ENCODE assay signal across 8 mouse cellular contexts in genomic region chr7:39517616-39518177, GRCm38 (mm10). TPM values are rescaled to one million over a fixed set of nuclear protein-coding genes. Genes with fewer than 3 reads are reported as not detected.
A peak's percentile ranks its signal among the peaks of the same experiment; 100 is the strongest.
DNase-seq lines count a peak whose midpoint lies in the region; ATAC-seq and TF ChIP-seq lines count a peak whose summit lies in the region.

Gene Zfp619, plus strand, starts transcription at chr7:39517766.

- no peaks in the 10 kb centered on the region for H3K4me1 ChIP-seq in G1E (ENCODE audit: insufficient read depth, low read depth, low read length)
- H3K4me1 ChIP-seq in forebrain, embryonic 16.5 days (replicated peaks; ENCODE audit: control insufficient read depth, insufficient read depth, low read length) = peaks cover 3% of the 10 kb centered on the region; the same call in 1 of the 2 replicates
- H3K4me1 ChIP-seq in lung, embryonic 14.5 days (ENCODE audit: insufficient read depth) = no peaks in the 10 kb centered on the region
- no peaks in the 10 kb centered on the region for H3K4me1 ChIP-seq in olfactory bulb, adult 2 months (ENCODE audit: control insufficient read depth, insufficient read depth, low read length)
- H3K4me1 ChIP-seq in thymus, adult 2 months (replicated peaks; ENCODE audit: control insufficient read depth, insufficient read depth, low read length) = no peaks in the 10 kb centered on the region; the same call in 1 of the 2 replicates

- no peak for TF ChIP-seq CTCF in G1E (IDR thresholded peaks at IDR 0.05; ENCODE audit: low read depth, low read length)
- TF ChIP-seq CTCF in layer of hippocampus, adult 2 months (conservative IDR thresholded peaks at IDR 0.05) = peak; percentile 86
- TF ChIP-seq CTCF in lung, embryonic 14.5 days (IDR thresholded peaks at IDR 0.05; ENCODE audit: low read depth) = peak; percentile 71
- peak; percentile 96 for TF ChIP-seq CTCF in olfactory bulb, adult 2 months (IDR thresholded peaks at IDR 0.05; ENCODE audit: insufficient read depth, low read depth, low read length)
- TF ChIP-seq CTCF in thymus, adult 2 months (IDR thresholded peaks at IDR 0.05; ENCODE audit: borderline replicate concordance, control insufficient read depth, extremely low read depth, insufficient read depth, low read length, poor library complexity) = peak; percentile 83; the same call in 1 of the 2 replicates

- 0% methylated on average over 42 of the region's 43 CpGs for WGBS in forebrain, embryonic 16.5 days
- WGBS in lung, embryonic 14.5 days = under 1% methylated on average over 43 of the region's 43 CpGs
- under 1% methylated on average over 42 of the region's 43 CpGs for WGBS in olfactory bulb, adult 2 months
- 1% methylated on average over 43 of the region's 43 CpGs for WGBS in thymus, adult 2 months

- DNase-seq in G1E (ENCODE audit: low spot score) = peak; percentile 83
- peak; percentile 93 to 95 for DNase-seq in cerebellum, adult 18-20 months
- peak; percentile 91 to 98 for DNase-seq in heart, postnatal 36 days
- peak; percentile 89 to 94 for DNase-seq in layer of hippocampus, adult 2 months (ENCODE audit: low spot score in 2 of 2)
- peak; percentile 99 for DNase-seq in lung, embryonic 14.5 days
- DNase-seq in thymus, adult 2 months = peak; percentile 90

- peak; percentile 96 for ATAC-seq in G1E (ENCODE audit: extremely low read depth, insufficient number of reproducible peaks, low FRiP score, poor library complexity, severe bottlenecking)
- peak; percentile 98 for ATAC-seq in forebrain, embryonic 16.5 days
- peak; percentile 98 for ATAC-seq in lung, embryonic 14.5 days (ENCODE audit: insufficient read depth)

- peak; percentile 99 for TF ChIP-seq POLR2A in olfactory bulb, adult 2 months (IDR thresholded peaks at IDR 0.05; ENCODE audit: insufficient read depth, low read depth, low read length)
- TF ChIP-seq POLR2A in thymus, adult 2 months (IDR thresholded peaks at IDR 0.05; ENCODE audit: control insufficient read depth, extremely low read depth, insufficient read depth, low read length, poor library complexity) = peak; percentile 70; the same call in 1 of the 2 replicates

- H3K36me3 ChIP-seq in G1E (replicated peaks) = no peaks in the 10 kb centered on the region
- H3K36me3 ChIP-seq in forebrain, embryonic 16.5 days (ENCODE audit: control insufficient read depth, insufficient read depth) = no peaks in the 10 kb centered on the region
- no peaks in the 10 kb centered on the region for H3K36me3 ChIP-seq in lung, embryonic 14.5 days (ENCODE audit: insufficient read depth)
- no peaks in the 10 kb centered on the region for H3K36me3 ChIP-seq in thymus, adult 2 months (ENCODE audit: control insufficient read depth, insufficient read depth, low read length)

- peak within 1 kb of the TSS; percentile 59 for H3K4me2 ChIP-seq in forebrain, embryonic 16.5 days (ENCODE audit: low read length)
- H3K4me2 ChIP-seq in lung, embryonic 14.5 days = peak within 1 kb of the TSS; percentile 61

- no peaks in the 10 kb centered on the region for H3K27me3 ChIP-seq in G1E (ENCODE audit: insufficient read depth, low read length)
- no peaks in the 10 kb centered on the region for H3K27me3 ChIP-seq in forebrain, embryonic 16.5 days (replicated peaks; ENCODE audit: control insufficient read depth, insufficient read depth, low read length)
- H3K27me3 ChIP-seq in lung, embryonic 14.5 days (ENCODE audit: insufficient read depth, low read length) = no peaks in the 10 kb centered on the region
- no peaks in the 10 kb centered on the region for H3K27me3 ChIP-seq in thymus, adult 2 months (ENCODE audit: control insufficient read depth, insufficient read depth, low read length)

- peak within 1 kb of the TSS; percentile 80 for H3K4me3 ChIP-seq in G1E (ENCODE audit: low read depth, low read length)
- peak within 1 kb of the TSS; percentile 76 for H3K4me3 ChIP-seq in forebrain, embryonic 16.5 days (replicated peaks; ENCODE audit: low read length)
- peak within 1 kb of the TSS; percentile 75 for H3K4me3 ChIP-seq in layer of hippocampus, adult 2 months
- peak within 1 kb of the TSS; percentile 57 for H3K4me3 ChIP-seq in lung, embryonic 14.5 days (ENCODE audit: low read depth, low read length)
- H3K4me3 ChIP-seq in olfactory bulb, adult 2 months (ENCODE audit: insufficient read depth, low read depth, low read length) = peak within 1 kb of the TSS; percentile 74
- peak within 1 kb of the TSS; percentile 75 for H3K4me3 ChIP-seq in thymus, adult 2 months (ENCODE audit: control insufficient read depth, insufficient read depth, low read length)

- peak within 1 kb of the TSS; percentile 99 for H3K27ac ChIP-seq in forebrain, embryonic 16.5 days (ENCODE audit: low read length)
- peak within 1 kb of the TSS; percentile 98 for H3K27ac ChIP-seq in layer of hippocampus, adult 2 months
- H3K27ac ChIP-seq in lung, embryonic 14.5 days (ENCODE audit: low read depth) = peak within 1 kb of the TSS; percentile 99
- peak within 1 kb of the TSS; percentile 96 for H3K27ac ChIP-seq in olfactory bulb, adult 2 months (ENCODE audit: insufficient read depth, low read depth, low read length)
- H3K27ac ChIP-seq in thymus, adult 2 months (ENCODE audit: control insufficient read depth, insufficient read depth, low read length) = peak within 1 kb of the TSS; percentile 75

- H3K9me3 ChIP-seq in G1E (replicated peaks) = no peaks in the 10 kb centered on the region
- peaks cover 2% of the 10 kb centered on the region; the same call in 1 of the 2 replicates for H3K9me3 ChIP-seq in forebrain, embryonic 16.5 days (ENCODE audit: control insufficient read depth, low read length)
- H3K9me3 ChIP-seq in lung, embryonic 14.5 days (ENCODE audit: low read depth, low read length) = no peaks in the 10 kb centered on the region

- intact Hi-C loops in heart, postnatal 36 days (cut with DNase I) = no loop called here

- H3K9ac ChIP-seq in forebrain, embryonic 16.5 days (replicated peaks; ENCODE audit: low read depth, low read length) = peak within 1 kb of the TSS; percentile 84
- H3K9ac ChIP-seq in lung, embryonic 14.5 days = peak within 1 kb of the TSS; percentile 72

RNA-seq across cellular contexts. Expression of gene Zfp619, which starts in this region (rescaled TPM):
- total RNA-seq in G1E (2014; fragmentation: Nextera tagmentation) = 2.3 TPM in 2 replicates
- total RNA-seq in G1E (2017) = 1.5 and 1.9 TPM in 2 replicates
- polyA plus RNA-seq in G1E (2012) = 0.11 and 0.12 TPM in 2 replicates
- 3.0 and 3.6 TPM in 2 replicates for polyA plus RNA-seq in forebrain, embryonic 16.5 days (2015; fragmentation: Nextera tagmentation; extraction: Ambion mirVana)
- total RNA-seq in heart, postnatal 36 days (2021) = 1 to 10 TPM; 1.9 TPM
- total RNA-seq in layer of hippocampus, adult 2 months (2021) = 1 to 10 TPM; 4.2 to 4.4 TPM
- polyA plus RNA-seq in lung, embryonic 14.5 days (2014; fragmentation: Nextera tagmentation; extraction: Ambion mirVana) = 3.0 and 4.1 TPM in 2 replicates
- polyA plus RNA-seq in olfactory bulb, adult 2 months (2012; ENCODE audit: insufficient read depth, insufficient read length, low replicate concordance, missing spikeins) = not detected in 2 replicates
- polyA plus RNA-seq in thymus, adult 2 months (2012; rRNA removed) = 0.24 and 0.51 TPM in 2 replicates

Comparison
In these comparisons a context has a peak if more than half of its experiments do, and no peak if none do; other contexts are left out.
1. Peak in every context shown above with its lines: DNase-seq, ATAC-seq, H3K4me3 ChIP-seq and H3K27ac ChIP-seq.
2. Peak in DNase-seq, H3K4me3 ChIP-seq and H3K27ac ChIP-seq in thymus, adult 2 months; RNA of the gene not detected or under 1 TPM.